ENCODE assay signal across 18 mouse cellular contexts in genomic region chr13:44212356-44212755, GRCm38 (mm10).
"Had no signal": no experiment of that assay in that cellular context is flagged by ENCODE, and none has a peak within 500 bp of the region (broad histone marks: within the 10 kb centered on the region; RNA-seq: fewer than 3 reads in every experiment).

No protein-coding gene starts in this region.

- H3K27me3 ChIP-seq: stomach, embryonic 15.5 days had no signal

- DNase-seq: kidney, postnatal 25 days; liver; liver, embryonic 13.5 days; lung, adult 2 months; lung, postnatal 14 days; lung, postnatal 4 days; right cerebral cortex, postnatal 25 days; spleen, adult 18-20 months; thymus, postnatal 25 days had no signal

- H3K4me2 ChIP-seq: limb, embryonic 13.5 days; liver, embryonic 13.5 days; midbrain, embryonic 12.5 days; neural tube, embryonic 13.5 days; stomach, embryonic 15.5 days had no signal

- ATAC-seq: midbrain, embryonic 16.5 days had no signal

- H3K27ac ChIP-seq: kidney, postnatal 0 days; layer of hippocampus, adult 2 months; limb, embryonic 13.5 days; liver, embryonic 13.5 days; midbrain, embryonic 12.5 days; neural tube, embryonic 13.5 days; stomach, embryonic 15.5 days had no signal

- H3K9me3 ChIP-seq: limb, embryonic 10.5 days; limb, embryonic 13.5 days; liver, embryonic 13.5 days; midbrain, embryonic 12.5 days; neural tube, embryonic 13.5 days; stomach, embryonic 15.5 days had no signal

- H3K36me3 ChIP-seq: limb, embryonic 10.5 days; limb, embryonic 13.5 days; liver, embryonic 13.5 days; midbrain, embryonic 12.5 days; neural tube, embryonic 13.5 days; stomach, embryonic 15.5 days had no signal

- H3K9ac ChIP-seq: limb, embryonic 13.5 days; liver, embryonic 13.5 days; midbrain, embryonic 12.5 days; neural tube, embryonic 13.5 days; stomach, embryonic 15.5 days had no signal

- H3K4me3 ChIP-seq: layer of hippocampus, adult 2 months; limb, embryonic 10.5 days; limb, embryonic 13.5 days; liver, embryonic 13.5 days; midbrain, embryonic 12.5 days; myocyte; neural tube, embryonic 13.5 days; stomach, embryonic 15.5 days had no signal

- H3K4me1 ChIP-seq: liver, embryonic 13.5 days had no signal
